Mouse (Mus musculus) forebrain, embryonic 14.5 days (tissue): ENCODE data around the gene Cfap97d1. TPM values are rescaled to one million over a fixed set of nuclear protein-coding genes. Genes with fewer than 3 reads are reported as not detected.

Experiments used
- ATAC-seq: fragments of 200-750 bp; cut with Nextera tagmentation; 2 replicates; pipeline ENCODE4 v1.8.0; 2017; ENCODE audit warnings: mild to moderate bottlenecking, moderate library complexity
- DNase-seq: peaks from one replicate; pipeline ENCODE4 v3.0.0-alpha.2; 2015; ENCODE audit warnings: low spot score
- H3K27ac ChIP-seq: fragments of 300-500 bp; sonication (generic); 2 replicates; pipeline ENCODE4 v1.5.1; 2014; ENCODE audit warnings: low read depth, mild to moderate bottlenecking, control low read depth, low read length, moderate library complexity
- H3K27me3 ChIP-seq: fragments of 300-500 bp; sonication (generic); replicated peaks from 2 replicates; pipeline ENCODE4 v1.6.1; 2014; ENCODE audit warnings: low read length, control low read depth, mixed read lengths; ENCODE audit not compliant: control insufficient read depth, insufficient read depth
- H3K36me3 ChIP-seq: fragments of 300-500 bp; sonication (generic); 2 replicates; pipeline ENCODE4 v1.6.1; 2014; ENCODE audit warnings: low read length, control low read depth; ENCODE audit not compliant: control insufficient read depth, insufficient read depth
- H3K4me1 ChIP-seq: fragments of 300-500 bp; sonication (generic); 2 replicates; pipeline ENCODE4 v1.6.1; 2014; ENCODE audit warnings: antibody characterized with exemption, low read length, control low read depth; ENCODE audit not compliant: control insufficient read depth, insufficient read depth
- H3K4me2 ChIP-seq: fragments of 300-500 bp; sonication (generic); 2 replicates; pipeline ENCODE4 v1.6.1; 2014; ENCODE audit warnings: mild to moderate bottlenecking, control low read depth, low read length
- H3K4me3 ChIP-seq: fragments of 300-500 bp; sonication (generic); 2 replicates; pipeline ENCODE4 v1.5.1; 2014; ENCODE audit warnings: low read depth, low read length, control low read depth
- H3K9ac ChIP-seq: fragments of 300-500 bp; sonication (generic); 2 replicates; pipeline ENCODE4 v1.6.1; 2014; ENCODE audit warnings: mild to moderate bottlenecking, low read length, control low read depth, moderate library complexity
- H3K9me3 ChIP-seq: fragments of 300-500 bp; sonication (generic); replicated peaks from 2 replicates; pipeline ENCODE4 v1.6.1; 2016; ENCODE audit warnings: low read length, control low read depth, mixed read lengths; ENCODE audit not compliant: control insufficient read depth
- WGBS: fragments of 180-500 bp; shearing (Covaris S2); extraction: QIAGEN DNeasy Blood & Tissue Kit; methylation state at CpG from one replicate; pipeline ENCODE4 v1.1.7; 2014; 5-methylcytosine and 5-hydroxymethylcytosine counted together
- polyA plus RNA-seq: library from polyadenylated mRNA; unstranded; fragments of >200 nt; fragmentation: Nextera tagmentation; extraction: Ambion mirVana; gene quantifications from 2 replicates; pipeline ENCODE4 v1.2.1, GENCODE M21; 2014

Gene Cfap97d1
- polyA plus RNA-seq, 1 experiment from 2014 or later = not detected

GRCm38 (mm10) chr11:102029966-102030365, 45.9 kb downstream of the Cfap97d1 start:
- H3K27me3 ChIP-seq = no peaks in the 10 kb centered on the region
- H3K27ac ChIP-seq = no peak overlapping the region
- no peak for DNase-seq
- H3K36me3 ChIP-seq = no peaks in the 10 kb centered on the region
- 26% methylated on average over 7 of the region's 7 CpGs for WGBS
- ATAC-seq = no peak
- H3K4me2 ChIP-seq = no peak overlapping the region
- no peak overlapping the region for H3K4me3 ChIP-seq
- peaks cover 23% of the 10 kb centered on the region for H3K4me1 ChIP-seq
- H3K9me3 ChIP-seq = no peaks in the 10 kb centered on the region
- no peak overlapping the region for H3K9ac ChIP-seq

DNA sequence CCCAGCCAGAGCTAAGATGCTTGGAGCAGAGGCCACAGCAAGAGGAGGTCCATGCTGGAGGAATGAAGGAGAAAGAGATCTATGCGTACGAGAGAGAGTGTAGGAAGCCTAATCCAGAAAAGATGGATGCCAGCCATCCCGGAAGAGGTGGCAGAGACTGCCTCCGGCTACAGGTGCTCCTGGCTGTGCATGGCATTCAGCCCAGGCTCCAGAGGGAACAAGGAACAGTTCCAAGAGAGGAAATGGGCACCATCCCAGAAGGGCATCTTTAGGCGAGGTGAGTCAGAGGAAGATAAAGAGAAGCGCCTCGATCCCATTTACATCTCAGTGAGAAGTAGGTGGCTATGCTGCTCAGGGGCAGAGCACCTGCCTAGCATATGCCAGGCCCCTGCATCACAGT, 47.1 kb downstream of the Cfap97d1 start:
- no peaks in the 10 kb centered on the region for H3K9me3 ChIP-seq
- 50% methylated on average over 7 of the region's 7 CpGs for WGBS
- DNase-seq = peak; percentile 65

GRCm38 (mm10) chr11:102033055-102033591, 49.0 kb downstream of the Cfap97d1 start:
- no peak overlapping the region for H3K4me2 ChIP-seq
- no peaks in the 10 kb centered on the region for H3K36me3 ChIP-seq
- no peak overlapping the region for H3K27ac ChIP-seq
- peaks cover 3% of the 10 kb centered on the region for H3K4me1 ChIP-seq
- H3K27me3 ChIP-seq = no peaks in the 10 kb centered on the region
- no peak overlapping the region for H3K4me3 ChIP-seq
- H3K9ac ChIP-seq = no peak overlapping the region
- ATAC-seq (no peak), DNase-seq (no peak)
- WGBS = 93% methylated on average over 12 of the region's 12 CpGs
- H3K9me3 ChIP-seq = no peaks in the 10 kb centered on the region

More for the DNA sequence above, 47.1 kb downstream of the Cfap97d1 start:
- Histone ChIP-seq H3K9ac (no peak overlapping the region), H3K4me3 (no peak overlapping the region), H3K4me1 (peaks cover 12% of the 10 kb centered on the region), H3K27ac (no peak overlapping the region), H3K27me3 (no peaks in the 10 kb centered on the region), H3K4me2 (no peak overlapping the region), H3K36me3 (no peaks in the 10 kb centered on the region)
- no peak for ATAC-seq

GRCm38 (mm10) chr11:102034887-102035286, 50.8 kb downstream of the Cfap97d1 start:
- Histone ChIP-seq H3K9ac (no peak overlapping the region), H3K4me3 (no peak overlapping the region), H3K4me2 (no peak overlapping the region), H3K27ac (peak overlapping the region; percentile 21; the same call in 1 of the 2 replicates), H3K36me3 (no peaks in the 10 kb centered on the region), H3K27me3 (no peaks in the 10 kb centered on the region), H3K9me3 (no peaks in the 10 kb centered on the region), H3K4me1 (no peaks in the 10 kb centered on the region)
- ATAC-seq = no peak
- peak; percentile 61 for DNase-seq
- WGBS = 63% methylated on average over 8 of the region's 8 CpGs

DNA sequence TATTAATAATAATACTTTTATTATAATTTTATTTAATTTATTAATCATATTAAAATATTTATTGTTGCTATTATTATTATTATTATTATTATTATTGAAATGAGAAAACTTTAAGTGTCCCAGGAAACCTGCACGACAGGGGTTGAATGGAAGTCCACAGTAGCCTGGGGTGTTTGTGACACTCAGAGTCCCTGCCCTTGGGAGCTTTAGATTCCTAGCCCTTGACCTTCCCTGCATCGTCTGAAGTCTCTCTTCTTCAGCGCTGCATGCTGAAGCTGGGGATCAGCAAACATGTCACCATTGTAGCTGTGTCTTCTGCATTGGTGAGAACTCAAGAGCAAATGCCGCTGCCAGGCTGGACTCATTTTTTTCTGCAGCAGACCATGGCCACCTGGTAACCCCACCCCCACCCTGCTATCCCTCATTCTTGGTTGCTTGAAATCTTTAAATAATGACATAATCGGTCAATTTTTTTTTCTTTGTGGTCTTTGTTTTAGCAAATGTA, 51.4 kb downstream of the Cfap97d1 start:
- no peaks in the 10 kb centered on the region for H3K36me3 ChIP-seq
- WGBS = 80% methylated on average over 5 of the region's 5 CpGs
- ATAC-seq = no peak
- H3K9me3 ChIP-seq = no peaks in the 10 kb centered on the region; the same call in 1 of the 2 replicates
- H3K4me2 ChIP-seq = no peak overlapping the region
- no peaks in the 10 kb centered on the region for H3K4me1 ChIP-seq
- H3K27me3 ChIP-seq = no peaks in the 10 kb centered on the region
- no peak overlapping the region for H3K27ac ChIP-seq
- no peak overlapping the region for H3K4me3 ChIP-seq
- no peak for DNase-seq
- H3K9ac ChIP-seq = no peak overlapping the region

DNA sequence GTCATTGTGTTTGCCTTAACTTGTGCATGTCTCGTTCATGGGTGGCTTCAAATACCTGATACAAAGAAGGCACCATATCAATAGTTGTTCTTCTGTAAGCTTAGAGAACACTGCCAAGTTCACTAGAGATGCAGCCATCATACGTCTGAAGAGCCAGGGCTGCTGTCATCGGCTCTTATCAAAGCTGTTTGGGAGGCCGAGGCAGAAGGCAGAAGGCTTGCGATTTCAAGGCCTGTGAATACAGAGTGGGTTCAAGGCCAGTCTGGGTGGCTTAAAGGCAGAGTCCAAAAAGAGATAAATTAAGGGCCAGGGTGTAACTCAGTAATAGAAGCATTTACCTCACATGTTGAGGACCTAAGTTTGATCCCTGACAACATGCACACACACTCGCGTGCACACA, 52.3 kb downstream of the Cfap97d1 start:
- DNase-seq (no peak), ATAC-seq (no peak)
- no peaks in the 10 kb centered on the region for H3K4me1 ChIP-seq
- H3K27me3 ChIP-seq = no peaks in the 10 kb centered on the region
- no peaks in the 10 kb centered on the region for H3K36me3 ChIP-seq
- no peak overlapping the region for H3K4me2 ChIP-seq
- H3K9me3 ChIP-seq = no peaks in the 10 kb centered on the region; the same call in 1 of the 2 replicates
- no peak overlapping the region for H3K4me3 ChIP-seq
- no peak overlapping the region for H3K9ac ChIP-seq
- 79% methylated on average over 7 of the region's 7 CpGs for WGBS
- no peak overlapping the region for H3K27ac ChIP-seq

DNA sequence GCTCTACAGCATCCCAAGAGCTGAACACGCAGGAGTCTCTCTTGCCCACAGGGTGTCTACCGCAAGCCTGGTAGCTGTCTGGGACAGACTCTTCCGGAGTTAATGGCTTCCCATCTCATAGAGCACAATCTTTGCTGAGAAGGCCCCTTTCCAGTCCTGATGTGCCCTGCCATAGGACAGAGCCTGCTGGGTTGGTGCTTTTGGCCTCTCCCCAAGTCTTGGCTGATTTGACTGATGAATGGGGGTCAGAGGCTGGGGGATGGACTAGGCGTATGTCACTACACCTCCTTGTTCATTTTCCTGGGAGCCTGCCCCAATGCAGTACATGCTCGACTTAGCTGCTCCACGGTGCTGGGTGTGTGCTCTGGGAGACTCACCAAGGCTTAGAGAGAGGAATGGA, 53.7 kb downstream of the Cfap97d1 start:
- ATAC-seq = no peak
- Histone ChIP-seq H3K27me3 (no peaks in the 10 kb centered on the region), H3K9ac (no peak overlapping the region), H3K4me2 (no peak overlapping the region), H3K4me1 (no peaks in the 10 kb centered on the region), H3K36me3 (no peaks in the 10 kb centered on the region), H3K27ac (no peak overlapping the region), H3K9me3 (no peaks in the 10 kb centered on the region; the same call in 1 of the 2 replicates), H3K4me3 (no peak overlapping the region)
- DNase-seq = no peak
- WGBS = 82% methylated on average over 6 of the region's 6 CpGs

DNA sequence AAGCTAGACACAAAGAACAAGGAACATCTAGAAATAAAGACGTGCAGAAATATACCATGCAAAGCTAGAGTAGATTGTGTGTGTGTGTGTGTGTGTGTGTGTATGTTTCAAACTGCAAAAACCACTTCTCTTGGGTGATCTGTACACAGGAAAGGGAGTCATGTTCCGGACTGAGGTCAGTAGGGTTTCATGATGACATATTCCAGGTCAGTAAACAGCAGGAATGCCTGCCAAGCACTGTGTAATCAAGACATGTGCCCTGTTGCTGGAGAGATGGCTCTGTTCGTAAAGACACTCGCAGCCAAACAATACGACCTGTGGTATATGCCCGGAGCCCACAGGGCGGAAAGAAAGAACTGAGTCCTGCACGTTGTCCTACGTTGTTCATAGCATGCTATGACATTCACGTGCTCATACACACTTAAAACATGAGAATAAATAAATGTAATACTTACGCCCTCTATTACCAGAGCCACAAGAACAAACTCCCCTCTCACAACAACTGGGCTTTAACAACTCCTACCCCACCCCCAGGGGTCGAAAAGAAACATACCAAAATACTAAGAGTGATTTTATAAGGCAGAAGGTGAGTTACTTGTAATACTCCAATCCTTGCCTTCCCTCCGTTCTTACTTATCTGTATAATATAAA, 55.5 kb downstream of the Cfap97d1 start:
- H3K27me3 ChIP-seq = no peaks in the 10 kb centered on the region
- no peak for ATAC-seq
- H3K4me3 ChIP-seq = no peak overlapping the region
- H3K9ac ChIP-seq = no peak overlapping the region
- no peak for DNase-seq
- no peaks in the 10 kb centered on the region for H3K4me1 ChIP-seq
- no peaks in the 10 kb centered on the region for H3K36me3 ChIP-seq
- whole genome bisulfite sequencing = 68% methylated on average over 13 of the region's 13 CpGs
- H3K4me2 ChIP-seq = no peak overlapping the region
- no peaks in the 10 kb centered on the region; the same call in 1 of the 2 replicates for H3K9me3 ChIP-seq
- H3K27ac ChIP-seq = no peak overlapping the region

DNA sequence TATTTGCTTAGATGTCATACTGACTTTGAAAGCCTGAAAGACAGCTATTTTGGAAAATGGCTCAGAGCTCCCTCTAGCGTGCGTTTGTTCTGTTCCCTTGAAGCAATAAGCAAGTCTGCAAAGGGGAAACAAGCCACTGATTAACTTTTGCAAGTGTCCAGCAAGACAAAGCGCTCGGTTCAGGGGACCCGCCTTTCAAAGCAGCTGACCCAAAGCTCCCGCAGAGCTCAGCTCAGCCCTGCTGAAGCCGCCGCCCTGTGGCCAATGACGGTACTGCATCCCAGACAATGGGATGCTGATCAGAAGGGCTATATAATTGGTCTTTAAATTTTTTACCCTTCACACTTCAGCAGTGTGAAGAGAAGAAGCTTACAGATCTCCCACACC, 56.1 kb downstream of the Cfap97d1 start:
- no peaks in the 10 kb centered on the region for H3K36me3 ChIP-seq
- no peak overlapping the region for H3K4me2 ChIP-seq
- no peak overlapping the region for H3K27ac ChIP-seq
- DNase-seq (peak; percentile 86), ATAC-seq (peak; percentile 57; the same call in 1 of the 2 replicates)
- H3K4me1 ChIP-seq = no peaks in the 10 kb centered on the region
- no peak overlapping the region for H3K9ac ChIP-seq
- WGBS = 0% methylated on average over 9 of the region's 9 CpGs
- no peak overlapping the region for H3K4me3 ChIP-seq
- H3K27me3 ChIP-seq = no peaks in the 10 kb centered on the region
- H3K9me3 ChIP-seq = peaks cover 3% of the 10 kb centered on the region
